Mouse (Mus musculus) lung, postnatal 0 days (tissue): ENCODE data around the gene Rasl10a. TPM values are rescaled to one million over a fixed set of nuclear protein-coding genes. Genes with fewer than 3 reads are reported as not detected.
"Not testable (repeated sequence)": the region's sequence is repeated elsewhere in the genome, so short reads cannot be mapped to it uniquely, and the experiment has no call there.

ENCODE experiments used
- ATAC-seq: fragments of 200-750 bp; cut with Nextera tagmentation; 2 replicates; pipeline ENCODE4 v1.8.0; 2017; ENCODE audit warnings: moderate library complexity
- DNase-seq: peaks from one replicate; pipeline ENCODE4 v3.0.0-alpha.2; 2016; ENCODE audit warnings: low spot score
- H3K27ac ChIP-seq: fragments of 300-500 bp; sonication (generic); 2 replicates; pipeline ENCODE4 v1.5.1; 2014; ENCODE audit warnings: antibody characterized with exemption, mild to moderate bottlenecking, low read length, mixed read lengths
- H3K27me3 ChIP-seq: fragments of 300-500 bp; sonication (generic); replicated peaks from 2 replicates; pipeline ENCODE4 v1.6.1; 2014; ENCODE audit warnings: low read length, mixed read lengths; ENCODE audit not compliant: insufficient read depth
- H3K36me3 ChIP-seq: fragments of 300-500 bp; sonication (generic); 2 replicates; pipeline ENCODE4 v1.6.1; 2014; ENCODE audit warnings: low read length, mixed read lengths; ENCODE audit not compliant: insufficient read depth
- H3K4me1 ChIP-seq: fragments of 300-500 bp; sonication (generic); 2 replicates; pipeline ENCODE4 v1.6.1; 2014; ENCODE audit warnings: antibody characterized with exemption, low read depth, low read length, mixed read lengths; ENCODE audit not compliant: insufficient read depth
- H3K4me2 ChIP-seq: fragments of 300-500 bp; sonication (generic); replicated peaks from 2 replicates; pipeline ENCODE4 v1.6.1; 2014; ENCODE audit warnings: low read depth, mild to moderate bottlenecking, low read length, moderate library complexity, mixed read lengths
- H3K4me3 ChIP-seq: fragments of 300-500 bp; sonication (generic); 2 replicates; pipeline ENCODE4 v1.5.1; 2014; ENCODE audit warnings: low read depth, low read length
- H3K9ac ChIP-seq: fragments of 300-500 bp; sonication (generic); replicated peaks from 2 replicates; pipeline ENCODE4 v1.6.1; 2014; ENCODE audit warnings: low read depth, mild to moderate bottlenecking
- H3K9me3 ChIP-seq: fragments of 300-500 bp; sonication (generic); 2 replicates; pipeline ENCODE4 v1.6.1; 2016; ENCODE audit warnings: low read length, mixed read lengths
- CTCF ChIP-seq: IDR thresholded peaks from 2 replicates; pipeline ENCODE4 v1.5.1; 2016; ENCODE audit warnings: antibody characterized with exemption, mild to moderate bottlenecking
- EP300 ChIP-seq: IDR thresholded peaks from 2 replicates; pipeline ENCODE4 v1.6.1; 2016; ENCODE audit warnings: antibody characterized with exemption, mild to moderate bottlenecking, control low read depth
- WGBS: fragments of 180-500 bp; shearing (Covaris S2); extraction: QIAGEN DNeasy Blood & Tissue Kit; methylation state at CpG from one replicate; pipeline ENCODE4 v1.1.7; 2014; 5-methylcytosine and 5-hydroxymethylcytosine counted together
- polyA plus RNA-seq: library from polyadenylated mRNA; unstranded; fragments of >200 nt; fragmentation: Nextera tagmentation; extraction: Ambion mirVana; gene quantifications from 2 replicates; pipeline ENCODE4 v1.2.1, GENCODE M21; 2015

Rasl10a gene
- polyA plus RNA-seq, 1 experiment from 2014 or later, result 2.3 TPM

DNA sequence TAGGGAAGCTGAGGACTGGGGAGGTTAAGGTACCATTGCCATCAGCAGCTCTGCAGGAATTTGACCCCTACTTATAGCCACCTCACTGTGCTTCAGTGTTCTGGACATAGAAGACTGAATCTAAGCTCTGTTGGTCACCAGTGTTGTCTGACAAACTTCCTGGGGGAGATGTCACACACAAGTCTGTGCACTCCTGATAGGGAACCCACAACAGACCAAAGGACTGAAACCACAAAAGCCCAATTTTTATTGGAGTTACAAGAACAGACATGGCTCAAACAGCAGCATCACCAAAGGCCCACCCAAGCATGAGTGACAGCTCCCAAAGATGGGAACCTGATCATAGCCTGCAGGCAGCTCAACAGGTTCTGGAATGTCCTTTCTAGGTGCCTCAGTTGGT lies 9.1 kb downstream of the Rasl10a start:
- DNase-seq (no peak), ATAC-seq (no peak)
- Histone ChIP-seq H3K4me3 (no peak overlapping the region), H3K9ac (no peak overlapping the region), H3K27ac (no peak overlapping the region), H3K4me2 (no peak overlapping the region), H3K36me3 (peaks cover 12% of the 10 kb centered on the region), H3K27me3 (0 out of 2 replicates have a peak, but pooled peaks cover 5% of the 10 kb centered on the region), H3K9me3 (no peaks in the 10 kb centered on the region), H3K4me1 (peaks cover 19% of the 10 kb centered on the region)
- TF ChIP-seq EP300 (no peak), CTCF (no peak)

- Histone ChIP-seq H3K4me2 (no peak overlapping the region), H3K27ac (no peak overlapping the region), H3K27me3 (no peaks in the 10 kb centered on the region), H3K36me3 (peaks cover 24% of the 10 kb centered on the region), H3K4me1 (peaks cover 13% of the 10 kb centered on the region), H3K4me3 (no peak overlapping the region), H3K9me3 (no peaks in the 10 kb centered on the region), H3K9ac (no peak overlapping the region)
- TF ChIP-seq CTCF (no peak), EP300 (peak; percentile 69)
- DNase-seq (peak; percentile 82), ATAC-seq (peak; percentile 45)
- WGBS, result 66% methylated on average over 9 of the region's 9 CpGs
Measured at GRCm38 (mm10) chr11:5068126-5068971, 10.4 kb downstream of the Rasl10a start.

DNA sequence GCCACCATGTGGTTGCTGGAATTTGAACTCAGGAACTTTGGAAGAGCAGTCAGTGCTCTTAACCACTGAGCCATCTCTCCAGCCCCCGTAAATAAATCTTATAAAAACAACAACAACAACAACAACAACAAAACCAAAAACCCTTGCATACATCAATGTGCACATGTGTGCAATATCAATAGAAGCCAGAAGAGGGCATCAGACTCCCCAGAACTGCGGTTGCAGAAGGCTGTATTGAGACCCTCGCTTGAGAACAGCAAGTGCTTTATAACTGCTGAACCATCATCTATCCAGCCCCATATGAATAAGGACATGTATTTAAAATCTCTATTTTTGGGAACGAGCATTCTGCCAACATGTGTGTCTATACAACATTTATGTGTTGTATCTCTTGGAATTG lies 17.0 kb downstream of the Rasl10a start:
- Histone ChIP-seq H3K4me1 (no peaks in the 10 kb centered on the region), H3K27ac (no peak overlapping the region), H3K4me3 (no peak overlapping the region), H3K9ac (no peak overlapping the region), H3K9me3 (no peaks in the 10 kb centered on the region), H3K27me3 (no peaks in the 10 kb centered on the region), H3K36me3 (peaks cover 26% of the 10 kb centered on the region), H3K4me2 (no peak overlapping the region)
- ATAC-seq, result no peak
- TF ChIP-seq CTCF, result peak; percentile 66
- TF ChIP-seq EP300, result no peak
- 62% methylated on average over 4 of the region's 4 CpGs for WGBS
- peak; percentile 37 for DNase-seq

GRCm38 (mm10) chr11:5075760-5076159 lies 17.8 kb downstream of the Rasl10a start:
- H3K9me3 ChIP-seq, result no peaks in the 10 kb centered on the region
- no peaks in the 10 kb centered on the region for H3K4me1 ChIP-seq
- H3K27me3 ChIP-seq, result no peaks in the 10 kb centered on the region
- H3K4me2 ChIP-seq, result no peak overlapping the region
- DNase-seq (no peak), ATAC-seq (no peak)
- no peak overlapping the region for H3K27ac ChIP-seq
- peaks cover 30% of the 10 kb centered on the region for H3K36me3 ChIP-seq
- no peak overlapping the region for H3K4me3 ChIP-seq
- H3K9ac ChIP-seq, result no peak overlapping the region
- TF ChIP-seq EP300 (no peak), CTCF (peak; percentile 31; the same call in 1 of the 2 replicates)

DNA sequence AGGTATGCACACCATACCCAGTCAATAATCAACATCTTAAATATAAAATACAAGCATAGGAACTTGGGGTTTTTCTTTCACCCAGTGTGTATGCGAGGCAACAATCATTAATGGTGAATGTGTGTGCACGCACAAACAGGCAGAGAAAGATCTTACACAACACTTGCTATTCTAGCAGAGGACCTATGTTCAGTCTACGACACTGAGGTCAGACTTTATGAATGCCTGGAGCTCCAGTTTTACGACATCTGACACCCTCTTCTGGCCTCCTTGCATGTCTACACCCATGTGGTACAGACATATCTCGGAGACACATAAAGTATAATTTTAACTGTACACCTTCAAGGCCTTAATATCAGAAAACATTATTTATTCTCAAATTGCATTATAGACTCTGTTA lies 18.9 kb downstream of the Rasl10a start:
- not testable (repeated sequence) for H3K27ac ChIP-seq, DNase-seq, H3K4me1 ChIP-seq, H3K4me3 ChIP-seq, H3K4me2 ChIP-seq, H3K27me3 ChIP-seq, H3K9ac ChIP-seq, H3K9me3 ChIP-seq, ATAC-seq
- H3K36me3 ChIP-seq, result peaks cover 29% of the 10 kb centered on the region
- 80% methylated on average over 3 of the region's 5 CpGs for WGBS

DNA sequence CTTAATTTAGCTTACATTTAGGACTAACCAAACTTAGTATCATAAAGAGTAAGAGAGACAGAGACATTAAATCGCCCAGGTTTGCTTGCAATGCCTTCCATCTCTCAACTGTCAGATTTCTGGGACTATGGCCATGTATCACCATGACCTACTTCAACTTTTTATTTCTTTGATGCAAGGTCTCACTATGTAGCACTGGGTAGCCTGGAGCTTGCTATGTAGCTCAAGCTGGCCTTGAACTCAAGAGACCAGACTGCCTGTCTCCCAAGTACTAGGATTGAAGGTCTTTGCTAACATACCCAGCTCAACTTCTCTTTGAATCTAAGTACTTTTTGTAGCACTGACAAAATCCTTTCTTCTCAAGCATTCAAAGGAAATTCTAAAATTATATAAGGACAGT lies 31.2 kb downstream of the Rasl10a start:
- no peak for TF ChIP-seq EP300
- H3K36me3 ChIP-seq, result peaks cover 43% of the 10 kb centered on the region
- DNase-seq (no peak), ATAC-seq (no peak)
- WGBS, result 94% methylated on average over 1 of the region's 1 CpGs
- no peaks in the 10 kb centered on the region for H3K9me3 ChIP-seq
- no peaks in the 10 kb centered on the region for H3K27me3 ChIP-seq
- H3K4me1 ChIP-seq, result no peaks in the 10 kb centered on the region
- H3K4me3 ChIP-seq, result no peak overlapping the region
- no peak overlapping the region for H3K4me2 ChIP-seq
- H3K27ac ChIP-seq, result no peak overlapping the region
- no peak overlapping the region for H3K9ac ChIP-seq
